ENCODE assay signal across 21 mouse cellular contexts in the genomic region with DNA sequence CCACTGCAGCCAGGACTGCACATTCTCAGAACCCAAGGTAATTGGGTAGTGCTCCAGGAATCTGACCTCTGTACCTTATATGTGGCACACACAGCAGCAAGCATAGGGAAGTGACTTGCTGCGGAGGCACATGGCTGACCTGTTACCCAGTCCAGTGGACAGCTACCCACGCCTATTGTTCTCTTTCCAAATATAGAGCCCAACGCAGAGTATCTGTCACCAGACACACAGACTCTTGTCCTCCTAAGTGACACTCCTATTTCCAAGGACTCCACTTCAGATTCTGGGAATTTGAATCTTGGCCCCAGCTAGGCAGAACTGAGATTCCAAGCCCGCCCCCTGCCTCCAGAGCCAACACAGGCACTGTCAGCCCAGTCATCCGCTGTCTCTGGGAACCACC. TPM values are rescaled to one million over a fixed set of nuclear protein-coding genes. Genes with fewer than 3 reads are reported as not detected.
A peak's percentile ranks its signal among the peaks of the same experiment; 100 is the strongest.
DNase-seq lines count a peak whose midpoint lies in the region; ATAC-seq and TF ChIP-seq lines count a peak whose summit lies in the region.
"Had no signal": no experiment of that assay in that cellular context is flagged by ENCODE, and none has a peak within 500 bp of the region (broad histone marks: within the 10 kb centered on the region; RNA-seq: fewer than 3 reads in every experiment).

No protein-coding gene starts in this region.

- ATAC-seq in stomach, postnatal 0 days (ENCODE audit: low FRiP score, low TSS enrichment): peak; percentile 49; the same call in 1 of the 2 replicates
- ATAC-seq: forebrain, embryonic 14.5 days had no signal

- no peak overlapping the region for H3K4me3 ChIP-seq in spleen, adult 2 months (ENCODE audit: extremely low read depth, insufficient read depth, insufficient read length)
- H3K4me3 ChIP-seq in stomach, postnatal 0 days (ENCODE audit: low read depth, low read length): no peak overlapping the region
- H3K4me3 ChIP-seq: liver, embryonic 13.5 days; megakaryocyte, embryonic 14.5 days; neural tube, embryonic 15.5 days had no signal

- intact Hi-C loops in heart, postnatal 36 days (cut with DNase I): no loop called here
- intact Hi-C loops in heart, postnatal 10 days (cut with DNase I): no loop called here

- no peak overlapping the region for H3K9ac ChIP-seq in stomach, postnatal 0 days (ENCODE audit: low read length)
- H3K9ac ChIP-seq: liver, embryonic 13.5 days; neural tube, embryonic 15.5 days had no signal

- TF ChIP-seq EP300 in stomach, postnatal 0 days (optimal IDR thresholded peaks at IDR 0.05): no peak

- 82% methylated on average over 5 of the region's 5 CpGs for WGBS in spleen, adult 2 months
- 76% methylated on average over 5 of the region's 5 CpGs for WGBS in stomach, postnatal 0 days

- H3K4me2 ChIP-seq in stomach, postnatal 0 days (replicated peaks; ENCODE audit: low read depth): no peak overlapping the region
- H3K4me2 ChIP-seq: liver, embryonic 13.5 days; neural tube, embryonic 15.5 days had no signal

- no peak for TF ChIP-seq POLR2A in spleen, adult 2 months (IDR thresholded peaks at IDR 0.05; ENCODE audit: low read depth, low read length)

- no peaks in the 10 kb centered on the region for H3K27me3 ChIP-seq in spleen, adult 2 months (ENCODE audit: control insufficient read depth, insufficient read depth, low read length)
- H3K27me3 ChIP-seq in stomach, postnatal 0 days (ENCODE audit: control insufficient read depth, insufficient read depth, low read length): no peaks in the 10 kb centered on the region
- H3K27me3 ChIP-seq: liver, embryonic 13.5 days; neural tube, embryonic 15.5 days had no signal

- no peaks in the 10 kb centered on the region for H3K36me3 ChIP-seq in spleen, adult 2 months (ENCODE audit: control insufficient read depth, insufficient read depth, low read length)
- H3K36me3 ChIP-seq in stomach, postnatal 0 days (ENCODE audit: control insufficient read depth, insufficient read depth, low read length): no peaks in the 10 kb centered on the region
- H3K36me3 ChIP-seq: liver, embryonic 13.5 days; neural tube, embryonic 15.5 days had no signal

- no peaks in the 10 kb centered on the region for H3K4me1 ChIP-seq in spleen, adult 2 months (ENCODE audit: control insufficient read depth, insufficient read depth, insufficient read length)
- no peaks in the 10 kb centered on the region for H3K4me1 ChIP-seq in stomach, postnatal 0 days (replicated peaks; ENCODE audit: control insufficient read depth, insufficient read depth)
- H3K4me1 ChIP-seq: liver, embryonic 13.5 days; neural tube, embryonic 15.5 days had no signal

- peak overlapping the region; percentile 5; the same call in 1 of the 2 replicates for H3K27ac ChIP-seq in spleen, adult 2 months (ENCODE audit: insufficient read depth, low read length)
- H3K27ac ChIP-seq in stomach, postnatal 0 days (replicated peaks): no peak overlapping the region
- H3K27ac ChIP-seq: liver, embryonic 13.5 days; neural tube, embryonic 15.5 days had no signal

- H3K9me3 ChIP-seq in stomach, postnatal 0 days (ENCODE audit: control insufficient read depth, low read length): no peaks in the 10 kb centered on the region
- H3K9me3 ChIP-seq: liver, embryonic 13.5 days; megakaryocyte, embryonic 14.5 days; neural tube, embryonic 15.5 days had no signal

- peak; percentile 74 to 84 for DNase-seq in heart, adult 18-20 months
- no peak for DNase-seq in heart, postnatal 36 days
- no peak for DNase-seq in spleen, adult 2 months (ENCODE audit: low read depth in 1 of 2, low spot score in 2 of 2)
- no peak for DNase-seq in spleen, adult 18-20 months
- peak; percentile 50 to 51 for DNase-seq in heart, postnatal 10 days
- no peak for DNase-seq in stomach, postnatal 0 days (ENCODE audit: low spot score)
- no peak for DNase-seq in cerebellum, postnatal 36 days
- DNase-seq in adrenal gland, postnatal 25 days: no peak
- DNase-seq: adrenal gland, postnatal 10 days; cerebellum, adult 11 months; liver, embryonic 13.5 days; retina, postnatal 1 day had no signal

- no peak for TF ChIP-seq CTCF in spleen, adult 2 months (IDR thresholded peaks at IDR 0.05; ENCODE audit: extremely low read depth, insufficient read depth, insufficient read length, insufficient replicate concordance)
- no peak for TF ChIP-seq CTCF in stomach, postnatal 0 days (IDR thresholded peaks at IDR 0.05; ENCODE audit: low read depth)

RNA-seq across cellular contexts. Expression of a gene that starts 30.4 kb away (rescaled TPM):
- 1 to 10 TPM; 9.2 to 9.7 TPM for total RNA-seq in heart, adult 18-20 months (2021)
- 10 to 100 TPM in 1 of 2 experiments, 1 to 10 TPM in 1; 9.0 to 12.0 TPM for total RNA-seq in heart, postnatal 36 days (2021)
- polyA plus RNA-seq in spleen, adult 2 months (2012; rRNA removed): 39.1 and 45.7 TPM in 2 replicates
- 1 to 10 TPM; 8.0 to 8.7 TPM for total RNA-seq in heart, postnatal 10 days (2021)
- 2.1 and 2.2 TPM in 2 replicates for polyA plus RNA-seq in stomach, postnatal 0 days (2015; fragmentation: Nextera tagmentation; extraction: Ambion mirVana)
- 22.9 and 31.9 TPM in 2 replicates for total RNA-seq in adrenal gland, postnatal 25 days (2021)

RNA-seq across cellular contexts. Expression of a gene that starts 49.3 kb away (rescaled TPM):
- not detected for total RNA-seq in heart, adult 18-20 months (2021)
- total RNA-seq in heart, postnatal 36 days (2021): under 1 TPM in 1 of 2 experiments, not detected in 1; 0.22 TPM
- 0.15 TPM in 1 of 2 replicates, not detected in the other for polyA plus RNA-seq in spleen, adult 2 months (2012; rRNA removed)
- total RNA-seq in heart, postnatal 10 days (2021): under 1 TPM in 1 of 2 experiments, not detected in 1; 0.31 TPM
- 0.11 TPM in 1 of 2 replicates, not detected in the other for polyA plus RNA-seq in stomach, postnatal 0 days (2015; fragmentation: Nextera tagmentation; extraction: Ambion mirVana)
- total RNA-seq in adrenal gland, postnatal 25 days (2021): not detected in 2 replicates
- total RNA-seq: adrenal gland, postnatal 10 days; hematopoietic stem cell, adult 5-6 weeks; layer of hippocampus, adult 18-20 months; left cerebral cortex, postnatal 14 days had no signal
- polyA plus RNA-seq: cortical plate, adult 2 months; embryonic facial prominence, embryonic 14.5 days; forebrain, embryonic 14.5 days; intestine, embryonic 14.5 days; liver, embryonic 13.5 days; neural tube, embryonic 15.5 days had no signal

RNA-seq across cellular contexts. Expression of a gene that starts 53.9 kb away (rescaled TPM):
- 1 to 10 TPM; 2.3 to 3.2 TPM for total RNA-seq in heart, adult 18-20 months (2021)
- total RNA-seq in heart, postnatal 36 days (2021): 1 to 10 TPM; 3.0 to 3.6 TPM
- 5.5 and 9.1 TPM in 2 replicates for polyA plus RNA-seq in spleen, adult 2 months (2012; rRNA removed)
- 1 to 10 TPM; 3.1 to 3.5 TPM for total RNA-seq in heart, postnatal 10 days (2021)
- 1.5 and 1.7 TPM in 2 replicates for polyA plus RNA-seq in stomach, postnatal 0 days (2015; fragmentation: Nextera tagmentation; extraction: Ambion mirVana)
- 16.6 and 23.2 TPM in 2 replicates for total RNA-seq in adrenal gland, postnatal 25 days (2021)
- total RNA-seq: hematopoietic stem cell, adult 5-6 weeks had no signal

Comparison
In these comparisons a context has a peak if more than half of its experiments do, and no peak if none do; other contexts are left out.
1. DNase-seq: peak in heart, adult 18-20 months (2 of 2) and heart, postnatal 10 days (2 of 2); none in heart, postnatal 36 days (0 of 2), spleen, adult 2 months (0 of 2), spleen, adult 18-20 months (0 of 2), stomach, postnatal 0 days (single experiment), cerebellum, postnatal 36 days (0 of 2) and adrenal gland, postnatal 25 days (single experiment).